ENCODE assay signal across 11 mouse cellular contexts in the genomic region with DNA sequence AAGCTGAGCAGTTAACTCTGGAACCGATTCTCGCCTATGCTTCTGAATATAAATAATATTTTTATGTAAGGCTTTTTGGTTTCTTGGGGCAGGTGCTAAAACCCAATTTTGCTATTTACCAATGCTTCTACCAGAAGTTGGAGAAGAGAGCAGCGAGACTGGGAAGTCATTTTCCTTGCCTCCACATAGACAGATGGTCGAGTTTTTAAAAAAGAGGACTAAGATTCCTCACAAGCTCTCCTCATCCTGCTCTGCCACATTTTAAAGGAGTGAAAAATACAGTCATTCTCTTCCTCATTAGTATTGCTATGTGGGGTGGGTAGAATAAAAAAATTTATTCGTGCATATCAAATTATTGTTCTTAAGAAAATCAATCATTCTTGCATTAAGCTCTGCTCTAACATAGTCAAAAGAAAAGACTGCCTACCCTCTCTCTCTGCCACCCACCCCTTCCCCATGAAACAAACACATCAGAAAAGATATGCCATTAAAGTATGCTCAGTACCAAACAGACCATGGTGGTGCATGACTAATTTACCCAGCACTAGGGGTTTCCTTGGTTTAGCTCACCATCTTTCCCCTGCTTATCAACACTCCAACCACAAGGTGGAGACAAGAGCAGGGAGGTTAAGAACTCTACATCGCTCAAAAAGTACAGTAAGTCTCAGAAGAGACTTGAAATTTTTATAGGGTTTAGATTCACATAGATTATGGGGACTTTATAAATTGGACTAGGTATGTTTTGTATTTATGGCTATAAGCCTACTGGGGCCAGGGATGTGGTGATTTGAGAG. TPM values are rescaled to one million over a fixed set of nuclear protein-coding genes. Genes with fewer than 3 reads are reported as not detected.
DNase-seq lines count a peak whose midpoint lies in the region; ATAC-seq and TF ChIP-seq lines count a peak whose summit lies in the region.
"Had no signal": no experiment of that assay in that cellular context is flagged by ENCODE, and none has a peak within 500 bp of the region (broad histone marks: within the 10 kb centered on the region; RNA-seq: fewer than 3 reads in every experiment).

No protein-coding gene starts in this region.

- TF ChIP-seq CTCF in hindbrain, postnatal 0 days (IDR thresholded peaks at IDR 0.05; ENCODE audit: low read depth): peak; percentile 51

- H3K27ac ChIP-seq in hindbrain, postnatal 0 days: no peak overlapping the region
- no peak overlapping the region for H3K27ac ChIP-seq in hindbrain, embryonic 16.5 days (ENCODE audit: low read depth, low read length)

- H3K4me2 ChIP-seq in hindbrain, postnatal 0 days (ENCODE audit: low read depth, low read length): no peak overlapping the region
- no peak overlapping the region for H3K4me2 ChIP-seq in hindbrain, embryonic 16.5 days (ENCODE audit: low read length)

- H3K9me3 ChIP-seq in hindbrain, postnatal 0 days (ENCODE audit: low read length): no peaks in the 10 kb centered on the region
- H3K9me3 ChIP-seq in hindbrain, embryonic 16.5 days (ENCODE audit: control insufficient read depth, low read length): no peaks in the 10 kb centered on the region

- H3K36me3 ChIP-seq in hindbrain, postnatal 0 days (ENCODE audit: insufficient read depth, low read length): no peaks in the 10 kb centered on the region
- no peaks in the 10 kb centered on the region for H3K36me3 ChIP-seq in hindbrain, embryonic 16.5 days (ENCODE audit: control insufficient read depth, insufficient read depth, low read length)

- no peak overlapping the region for H3K4me3 ChIP-seq in hindbrain, postnatal 0 days (ENCODE audit: low read length)
- H3K4me3 ChIP-seq in hindbrain, embryonic 16.5 days (ENCODE audit: low read length): no peak overlapping the region

- no peak for ATAC-seq in hindbrain, postnatal 0 days
- no peak for ATAC-seq in hindbrain, embryonic 16.5 days

- H3K9ac ChIP-seq in hindbrain, postnatal 0 days (replicated peaks; ENCODE audit: low read length): no peak overlapping the region
- H3K9ac ChIP-seq in hindbrain, embryonic 16.5 days (ENCODE audit: low read depth, low read length): no peak overlapping the region

- 81% methylated on average over 6 of the region's 6 CpGs for WGBS in hindbrain, postnatal 0 days
- WGBS in hindbrain, embryonic 16.5 days: 81% methylated on average over 6 of the region's 6 CpGs

- peak; percentile 6 for DNase-seq in hindbrain, postnatal 0 days (ENCODE audit: low spot score)
- DNase-seq in 416B (ENCODE audit: low read depth): peak; percentile 84
- peak; percentile 37 for DNase-seq in MN1 (ENCODE audit: low spot score)
- DNase-seq in induced T-regulatory cell, adult 2 months (ENCODE audit: low read depth): peak; percentile 81
- DNase-seq in ovary, postnatal 10 days (ENCODE audit: low spot score): no peak
- no peak for DNase-seq in adrenal gland, adult 18-20 months (ENCODE audit: low spot score in 2 of 2)
- no peak for DNase-seq in heart, postnatal 4 days

- H3K27me3 ChIP-seq in hindbrain, postnatal 0 days (ENCODE audit: insufficient read depth, low read length): no peaks in the 10 kb centered on the region
- peaks cover 3% of the 10 kb centered on the region for H3K27me3 ChIP-seq in hindbrain, embryonic 16.5 days (replicated peaks; ENCODE audit: control insufficient read depth, insufficient read depth, low read length)

- H3K4me1 ChIP-seq in hindbrain, postnatal 0 days (ENCODE audit: insufficient read depth, low read length): 0 out of 2 replicates have a peak, but pooled peaks cover 6% of the 10 kb centered on the region
- peaks cover 10% of the 10 kb centered on the region for H3K4me1 ChIP-seq in hindbrain, embryonic 16.5 days (ENCODE audit: control insufficient read depth, insufficient read depth, low read depth, low read length)

RNA-seq across cellular contexts. Expression of gene Uhmk1, which starts 3.1 kb away (rescaled TPM):
- 45.1 and 45.6 TPM in 2 replicates for total RNA-seq in hindbrain, postnatal 0 days (2014; rRNA removed)
- 7.0 and 8.0 TPM in 2 replicates for polyA plus RNA-seq in hindbrain, postnatal 0 days (2015; fragmentation: Nextera tagmentation; extraction: Ambion mirVana)
- polyA plus RNA-seq in hindbrain, embryonic 16.5 days (2015; fragmentation: Nextera tagmentation; extraction: Ambion mirVana): 8.1 and 10.4 TPM in 2 replicates
- 10 to 100 TPM; 67.1 to 73.7 TPM for total RNA-seq in adrenal gland, adult 18-20 months (2021)
- total RNA-seq in heart, postnatal 4 days (2021): 10 to 100 TPM; 18.9 to 19.8 TPM

RNA-seq across cellular contexts. Expression of gene Sh2d1b2, which starts 14.3 kb away (rescaled TPM):
- not detected in 2 replicates for total RNA-seq in hindbrain, postnatal 0 days (2014; rRNA removed)
- not detected in 2 replicates for polyA plus RNA-seq in hindbrain, postnatal 0 days (2015; fragmentation: Nextera tagmentation; extraction: Ambion mirVana)
- polyA plus RNA-seq in hindbrain, embryonic 16.5 days (2015; fragmentation: Nextera tagmentation; extraction: Ambion mirVana): 0.15 TPM in 1 of 2 replicates, not detected in the other
- not detected for total RNA-seq in adrenal gland, adult 18-20 months (2021)
- not detected for total RNA-seq in heart, postnatal 4 days (2021)
- total RNA-seq: adrenal gland, postnatal 36 days had no signal
- polyA plus RNA-seq: gonadal fat pad, adult 2 months; neural tube, embryonic 11.5 days had no signal

RNA-seq across cellular contexts. Expression of gene Uap1, which starts 43.5 kb away (rescaled TPM):
- total RNA-seq in hindbrain, postnatal 0 days (2014; rRNA removed): 38.1 and 46.7 TPM in 2 replicates
- polyA plus RNA-seq in hindbrain, postnatal 0 days (2015; fragmentation: Nextera tagmentation; extraction: Ambion mirVana): 52.6 and 54.7 TPM in 2 replicates
- 65.0 and 65.4 TPM in 2 replicates for polyA plus RNA-seq in hindbrain, embryonic 16.5 days (2015; fragmentation: Nextera tagmentation; extraction: Ambion mirVana)
- total RNA-seq in adrenal gland, adult 18-20 months (2021): 10 to 100 TPM; 68.0 to 84.4 TPM
- total RNA-seq in heart, postnatal 4 days (2021): 10 to 100 TPM; 40.4 to 49.6 TPM

RNA-seq across cellular contexts. Expression of gene Sh2d1b1, which starts 58.8 kb away (rescaled TPM):
- total RNA-seq in hindbrain, postnatal 0 days (2014; rRNA removed): not detected in 2 replicates
- 0.14 TPM in 1 of 2 replicates, not detected in the other for polyA plus RNA-seq in hindbrain, postnatal 0 days (2015; fragmentation: Nextera tagmentation; extraction: Ambion mirVana)
- polyA plus RNA-seq in hindbrain, embryonic 16.5 days (2015; fragmentation: Nextera tagmentation; extraction: Ambion mirVana): 0.06 TPM in 1 of 2 replicates, not detected in the other
- under 1 TPM; 0.73 to 0.90 TPM for total RNA-seq in adrenal gland, adult 18-20 months (2021)
- under 1 TPM; 0.14 to 0.23 TPM for total RNA-seq in heart, postnatal 4 days (2021)

Comparison
In these comparisons a context has a peak if more than half of its experiments do, and no peak if none do; other contexts are left out.
1. DNase-seq: peak in hindbrain, postnatal 0 days (single experiment), 416B (single experiment), MN1 (single experiment) and induced T-regulatory cell, adult 2 months (single experiment); none in ovary, postnatal 10 days (single experiment), adrenal gland, adult 18-20 months (0 of 2) and heart, postnatal 4 days (single experiment).